Mouse (Mus musculus): ENCODE measurements around the gene Cct2.

Cct2 gene

DNA sequence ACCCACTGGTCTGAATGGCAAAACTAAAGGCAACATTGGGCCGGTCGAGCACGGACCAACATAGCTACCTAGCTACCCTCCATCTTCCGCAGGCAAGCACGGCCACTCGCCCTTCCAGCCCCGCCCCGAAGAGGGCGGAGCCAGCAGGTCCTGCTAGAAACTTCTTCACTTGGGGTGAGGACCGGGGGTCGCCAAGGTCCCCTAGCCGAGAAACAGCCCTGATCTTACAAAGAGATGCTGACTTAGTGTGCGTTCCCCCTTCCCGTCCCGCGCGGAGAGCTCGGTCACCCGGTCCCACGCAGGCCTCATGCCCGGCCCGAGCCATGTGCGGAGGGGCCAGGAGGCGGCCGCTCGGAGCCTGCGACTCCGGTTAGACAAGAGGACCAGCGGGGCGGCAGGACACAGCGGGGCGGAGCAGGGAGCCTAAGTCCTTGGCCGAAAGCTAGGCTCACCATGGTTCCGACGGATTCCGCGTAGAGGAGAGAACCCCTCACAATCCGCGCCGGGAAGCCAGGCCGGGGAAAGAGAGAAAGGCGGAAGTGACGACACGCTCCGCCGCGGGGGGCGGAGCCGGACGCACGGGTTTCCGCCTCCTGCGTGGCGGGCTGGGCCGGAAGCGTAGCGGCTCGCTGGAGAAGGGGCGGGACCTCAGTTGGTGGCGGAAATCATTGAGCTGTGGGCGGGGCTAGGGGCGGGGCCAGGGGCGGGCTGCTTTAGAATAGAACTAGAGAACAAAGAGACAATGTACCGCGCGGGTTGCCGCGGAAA lies at the start of gene Cct2:
Cct2 (minus strand) TSS at position 561 of the 768 bp plus-strand sequence.
- DNase-seq: peak; percentile 96 to 97

- DNase-seq: no peak
Measured at GRCm38 (mm10) chr10:117112545-117112944, 48.9 kb upstream of the Cct2 start.

- no peak for DNase-seq
Measured at GRCm38 (mm10) chr10:117111455-117111854, 47.8 kb upstream of the Cct2 start.

- DNase-seq: no peak
Measured at GRCm38 (mm10) chr10:117110271-117110670, 46.7 kb upstream of the Cct2 start.

- DNase-seq: no peak
Measured at GRCm38 (mm10) chr10:117106686-117107085, 43.1 kb upstream of the Cct2 start.

GRCm38 (mm10) chr10:117106244-117106643 lies 42.6 kb upstream of the Cct2 start:
- DNase-seq: no peak

- no peak for DNase-seq
Measured at GRCm38 (mm10) chr10:117105015-117105414, 41.4 kb upstream of the Cct2 start.

DNA sequence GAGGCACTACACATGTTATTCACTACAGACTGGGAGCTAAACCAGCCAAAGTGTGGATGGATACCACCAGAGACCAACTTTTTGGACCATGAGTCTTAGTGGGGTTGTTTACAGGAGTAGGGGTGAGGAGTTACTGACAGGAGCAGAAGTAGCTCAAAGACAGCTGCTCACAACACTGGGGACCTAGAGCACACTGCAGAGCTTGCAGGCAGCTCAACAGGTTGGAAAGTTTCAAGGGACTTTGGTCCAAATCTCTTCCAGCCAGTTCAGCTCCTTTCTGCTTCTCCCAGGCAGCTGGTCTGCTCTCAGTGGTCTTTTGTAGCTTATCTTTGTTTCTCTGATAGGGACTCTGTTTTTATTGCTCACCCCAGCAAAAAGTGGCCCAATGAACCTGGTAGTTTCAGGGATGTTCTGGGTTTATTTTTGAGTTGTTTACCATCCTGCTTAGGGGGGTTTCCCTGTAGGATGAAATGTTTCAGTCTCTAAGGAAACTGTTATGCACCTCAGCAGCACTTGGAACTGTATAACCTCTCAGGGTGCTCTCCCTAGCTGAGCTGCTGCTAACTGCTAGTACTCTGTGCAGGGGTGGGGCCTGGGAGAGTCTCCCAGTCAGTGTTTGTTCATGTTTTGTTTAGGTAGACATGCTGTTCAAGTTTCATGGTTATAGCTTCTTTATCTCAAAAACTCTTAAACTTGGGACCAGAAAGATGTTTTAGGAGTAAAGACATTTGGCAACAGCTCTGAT lies 40.4 kb upstream of the Cct2 start:
- no peak for DNase-seq

- no peak for DNase-seq
Measured at GRCm38 (mm10) chr10:117100175-117100574, 36.6 kb upstream of the Cct2 start.

DNA sequence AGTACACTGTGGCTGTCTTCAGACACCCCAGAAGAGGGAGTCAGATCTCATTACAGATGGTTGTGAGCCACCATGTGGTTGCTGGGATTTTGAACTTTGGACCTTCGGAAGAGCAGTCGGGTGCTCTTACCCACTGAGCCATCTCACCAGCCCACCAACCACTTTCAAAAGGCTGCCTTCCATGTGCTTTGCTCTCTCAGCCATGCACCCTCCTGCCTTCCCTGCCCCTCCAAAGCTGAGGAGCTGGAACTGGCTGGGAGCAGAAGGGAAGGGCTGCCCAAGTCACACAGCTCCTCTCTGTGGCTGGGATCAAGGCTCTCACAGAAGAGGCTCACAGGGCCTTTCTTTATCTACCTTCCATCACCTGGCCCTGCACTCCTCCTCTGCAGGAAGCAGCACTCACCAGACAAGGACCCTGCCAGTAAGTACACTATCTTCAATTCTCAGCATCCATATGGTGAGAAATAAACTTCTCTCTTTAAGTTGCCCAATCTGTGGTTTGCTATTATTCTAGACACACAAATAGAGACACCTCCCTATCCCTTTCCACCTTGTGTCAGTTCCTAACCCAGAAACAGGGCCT lies 33.6 kb upstream of the Cct2 start:
- DNase-seq: no peak

DNA sequence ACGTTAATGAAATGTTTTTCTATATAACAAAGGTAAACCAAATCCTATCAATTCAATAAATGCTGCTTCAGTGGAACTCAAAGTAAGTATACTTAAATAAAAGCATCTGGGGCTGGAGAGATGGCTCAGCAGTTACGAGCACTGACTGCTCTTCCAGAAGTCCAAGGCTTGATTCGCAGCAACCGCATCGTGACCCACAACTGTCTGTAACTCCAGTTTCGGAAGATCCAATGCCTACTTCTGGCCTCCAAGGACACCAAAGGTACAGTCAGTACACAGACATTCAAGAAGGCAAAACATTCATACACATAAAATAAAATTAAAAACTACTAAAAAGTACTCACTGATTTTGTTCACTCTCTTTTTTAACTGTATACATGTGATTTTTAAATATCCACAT lies 32.5 kb upstream of the Cct2 start:
- no peak for DNase-seq

GRCm38 (mm10) chr10:117094504-117095329 lies 31.1 kb upstream of the Cct2 start:
- peak; percentile 44 for DNase-seq

DNA sequence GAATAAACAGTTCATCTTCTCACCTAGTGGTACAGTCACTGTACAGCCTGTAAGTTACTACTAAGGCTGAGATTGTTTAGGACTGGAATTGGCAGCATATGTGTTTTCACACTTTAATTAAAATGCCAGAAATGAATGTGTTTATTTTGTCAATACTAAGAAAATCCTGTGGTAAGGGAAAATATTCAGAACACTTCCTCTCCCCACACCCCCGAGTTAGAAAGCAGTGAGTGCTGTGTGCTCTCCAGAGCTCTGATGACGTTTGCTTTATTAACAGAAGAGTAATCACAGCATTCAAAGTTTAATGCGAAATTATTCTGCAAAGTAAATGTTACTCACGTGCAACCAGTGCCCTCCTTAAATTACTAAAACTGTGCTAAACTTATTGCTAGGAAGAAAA lies 26.0 kb upstream of the Cct2 start:
- DNase-seq: no peak

DNA sequence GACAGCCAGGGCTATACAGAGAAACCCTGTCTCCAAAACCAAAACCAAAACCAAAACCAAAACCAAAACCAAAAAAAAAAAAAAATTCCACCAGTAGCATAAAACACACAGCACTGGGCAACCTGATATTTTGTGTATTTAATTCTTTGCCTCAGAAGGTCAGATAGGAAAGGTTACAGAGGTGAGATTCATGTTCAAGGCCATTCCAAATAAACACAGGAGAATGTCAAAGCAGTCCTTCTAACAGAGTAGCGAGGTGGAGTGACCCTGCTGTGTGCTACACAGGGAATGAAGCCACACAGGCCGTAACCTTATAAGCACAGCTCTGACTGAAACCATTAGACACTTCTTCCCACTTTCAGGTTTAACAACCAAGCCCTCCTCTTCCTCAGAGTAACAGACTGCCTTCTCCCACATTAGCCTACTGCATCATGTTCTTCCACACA lies 18.3 kb upstream of the Cct2 start:
- no peak for DNase-seq

DNA sequence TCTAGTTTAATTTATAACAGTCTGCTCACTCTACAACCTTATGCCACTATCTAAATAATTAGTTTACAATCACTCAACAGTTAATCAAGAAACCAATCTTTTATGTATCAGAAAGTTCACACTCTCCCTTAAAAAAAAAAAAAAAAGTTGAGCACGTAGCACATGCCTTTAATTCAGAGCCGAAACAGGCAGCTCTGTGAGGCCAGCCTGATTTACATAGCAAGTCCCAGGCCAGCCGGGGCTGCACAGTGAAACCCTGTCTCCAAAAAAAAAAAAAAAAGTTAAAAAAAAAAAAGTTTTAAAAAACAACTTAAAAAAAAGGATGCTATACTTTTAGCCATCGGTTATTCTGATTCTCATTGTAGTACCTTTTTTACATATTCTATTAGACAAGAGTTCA lies 17.7 kb upstream of the Cct2 start:
- no peak for DNase-seq

DNA sequence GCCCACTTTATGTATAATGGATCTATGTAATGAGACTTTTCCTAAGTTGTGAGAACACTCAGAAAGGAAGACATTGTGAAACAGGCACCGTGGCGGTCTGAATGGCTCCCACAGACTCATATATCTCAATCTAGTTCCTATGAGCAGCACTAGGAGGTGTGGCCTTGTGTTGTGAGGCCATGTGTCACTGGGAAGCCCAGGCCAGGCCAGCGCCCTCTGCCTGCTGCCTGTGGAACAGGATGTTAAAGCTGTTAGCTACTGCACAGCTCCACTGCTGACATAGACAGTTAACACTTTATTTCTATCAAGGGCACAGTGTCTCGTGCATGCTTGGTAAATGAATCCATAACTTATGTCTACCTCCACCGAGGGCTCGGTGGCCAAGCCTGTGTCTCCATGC lies 14.7 kb upstream of the Cct2 start:
- peak; percentile 26 to 59 for DNase-seq

DNA sequence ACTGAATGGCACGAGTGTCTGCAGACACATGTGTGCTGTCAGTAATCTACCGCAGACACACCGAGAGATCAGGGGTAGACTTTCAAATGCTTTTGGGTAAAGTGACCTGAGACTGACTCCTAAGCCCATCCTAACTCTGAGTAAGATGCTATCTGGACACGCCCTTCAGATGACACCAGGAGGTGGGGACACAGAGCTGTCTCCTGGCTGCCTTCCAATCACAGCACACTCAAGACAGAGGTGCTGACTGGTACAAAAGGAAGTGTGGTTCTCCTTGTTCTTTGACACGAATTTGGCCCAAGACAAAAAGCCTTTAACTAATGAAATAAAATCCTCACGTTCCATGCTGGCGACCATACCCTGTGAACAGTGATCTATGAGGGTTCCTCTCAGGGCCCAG lies 9.6 kb upstream of the Cct2 start:
- no peak for DNase-seq

GRCm38 (mm10) chr10:117072191-117072888 lies 8.7 kb upstream of the Cct2 start:
- no peak for DNase-seq

DNA sequence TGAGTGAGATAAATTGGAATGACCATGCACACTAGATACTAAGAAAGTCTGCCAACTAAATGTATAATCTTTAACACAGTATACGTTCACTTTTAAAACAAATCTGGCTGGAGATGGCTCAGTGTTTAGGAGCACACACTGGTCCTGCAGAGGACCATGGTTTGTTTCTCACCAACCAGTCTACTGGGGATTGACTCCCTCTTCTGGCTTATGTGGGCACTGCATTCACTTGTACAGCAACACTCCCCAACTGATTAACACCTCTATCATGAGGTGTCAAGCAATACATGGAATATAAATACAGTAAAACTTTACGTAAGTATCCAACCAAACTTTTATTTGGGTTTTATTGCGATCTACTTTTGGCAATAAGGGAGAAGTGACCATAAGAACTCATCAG lies 5.5 kb upstream of the Cct2 start:
- DNase-seq: peak in 1 of 2 experiments; percentile 33

GRCm38 (mm10) chr10:117064076-117064475 lies 462 bp upstream of the Cct2 start:
- DNase-seq: peak in 1 of 2 experiments; percentile 24

DNA sequence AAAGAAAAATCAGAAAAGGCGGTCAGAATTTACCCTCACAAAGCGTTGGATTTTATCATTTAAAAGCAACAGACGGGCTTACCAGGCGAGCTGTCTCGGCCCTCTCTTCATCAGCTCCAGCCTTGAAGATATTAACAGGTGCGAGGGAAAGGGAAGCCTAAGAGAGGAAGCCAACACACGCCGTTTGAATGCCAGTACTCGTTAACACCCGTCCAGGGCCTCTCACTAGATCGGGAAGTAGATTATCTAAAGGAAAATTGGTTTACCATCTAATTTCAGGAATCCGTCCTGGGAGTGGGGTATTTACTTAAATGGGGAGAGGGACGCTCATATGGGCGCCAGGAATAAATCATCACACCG lies 740 bp downstream of the Cct2 start:
- no peak for DNase-seq

DNA sequence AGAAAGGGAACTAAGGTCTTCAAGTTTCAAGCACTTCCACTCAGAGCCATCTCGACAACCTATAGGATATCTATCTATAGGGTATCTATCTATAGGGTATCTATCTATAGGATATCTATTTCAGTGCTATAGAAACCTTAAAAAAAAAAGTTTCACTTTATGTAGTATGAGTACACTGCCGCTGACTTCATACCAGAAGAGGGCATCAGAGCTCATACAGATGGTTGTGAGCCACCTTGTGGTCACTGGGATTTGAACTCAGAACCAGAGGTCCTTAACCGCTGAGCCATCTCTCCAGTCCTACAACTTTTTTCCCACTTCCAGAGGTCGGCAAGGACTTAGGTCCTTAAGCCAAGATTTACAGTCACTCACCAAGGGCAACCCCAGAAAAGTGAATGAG lies 7.9 kb downstream of the Cct2 start:
- no peak for DNase-seq
